Mouse (Mus musculus): ENCODE measurements around the gene Gid4.

DNA sequence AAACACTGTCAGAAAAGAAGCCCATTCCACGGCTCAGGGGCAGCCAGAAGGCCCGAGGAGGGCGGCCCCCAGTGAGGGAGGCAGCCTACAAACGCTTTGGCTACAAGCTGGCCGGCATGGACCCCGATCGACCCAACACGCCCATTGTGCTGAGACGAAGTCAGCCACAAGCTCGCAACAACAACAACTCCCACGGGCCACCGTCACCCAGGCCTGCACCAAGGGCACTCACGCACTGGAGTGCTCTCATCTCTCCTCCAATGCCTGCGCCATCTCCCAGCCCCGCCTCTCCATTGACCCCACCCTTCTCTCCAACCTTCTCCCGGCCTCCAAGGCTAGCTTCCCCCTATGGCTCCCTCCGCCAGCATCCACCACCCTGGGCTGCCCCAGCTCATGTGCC lies 61.2 kb downstream of the Gid4 start:
- TF ChIP-seq POLR2A (IDR thresholded peaks at IDR 0.05; ENCODE audit: extremely low read depth, insufficient read depth, low read length) (no peak), CTCF (IDR thresholded peaks at IDR 0.05; ENCODE audit: low read depth, low read length) (no peak)
